Mouse (Mus musculus) kidney, postnatal 25 days (tissue): Measurements from ENCODE around the gene Zfp131.

Experiments used
- DNase-seq, 2 experiments: peaks; one replicate each; pipeline ENCODE4 v3.0.0; 2021; ENCODE audit warnings: mixed read lengths in 2 of 2

Gene Zfp131

DNA sequence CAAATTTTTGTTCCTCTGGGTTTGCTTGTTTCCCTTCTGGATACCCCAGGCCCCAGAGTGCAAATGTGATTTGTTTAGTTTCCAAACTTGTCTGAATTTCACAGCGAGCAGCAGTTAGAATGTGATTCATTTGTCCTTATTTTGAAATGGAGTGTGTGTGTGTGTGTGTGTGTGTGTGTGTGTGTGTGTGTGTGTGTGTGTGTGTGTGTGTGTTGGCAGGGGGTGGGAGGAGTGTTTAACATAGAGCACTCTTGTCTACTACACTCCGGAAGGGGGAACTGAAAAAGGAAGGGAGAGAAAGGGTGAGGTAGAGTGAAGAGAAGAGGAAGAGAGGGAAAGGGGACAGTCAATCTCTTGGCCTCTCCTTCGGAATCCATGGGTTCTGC is 36.1 kb downstream of the Zfp131 start:
- no peak for DNase-seq

DNA sequence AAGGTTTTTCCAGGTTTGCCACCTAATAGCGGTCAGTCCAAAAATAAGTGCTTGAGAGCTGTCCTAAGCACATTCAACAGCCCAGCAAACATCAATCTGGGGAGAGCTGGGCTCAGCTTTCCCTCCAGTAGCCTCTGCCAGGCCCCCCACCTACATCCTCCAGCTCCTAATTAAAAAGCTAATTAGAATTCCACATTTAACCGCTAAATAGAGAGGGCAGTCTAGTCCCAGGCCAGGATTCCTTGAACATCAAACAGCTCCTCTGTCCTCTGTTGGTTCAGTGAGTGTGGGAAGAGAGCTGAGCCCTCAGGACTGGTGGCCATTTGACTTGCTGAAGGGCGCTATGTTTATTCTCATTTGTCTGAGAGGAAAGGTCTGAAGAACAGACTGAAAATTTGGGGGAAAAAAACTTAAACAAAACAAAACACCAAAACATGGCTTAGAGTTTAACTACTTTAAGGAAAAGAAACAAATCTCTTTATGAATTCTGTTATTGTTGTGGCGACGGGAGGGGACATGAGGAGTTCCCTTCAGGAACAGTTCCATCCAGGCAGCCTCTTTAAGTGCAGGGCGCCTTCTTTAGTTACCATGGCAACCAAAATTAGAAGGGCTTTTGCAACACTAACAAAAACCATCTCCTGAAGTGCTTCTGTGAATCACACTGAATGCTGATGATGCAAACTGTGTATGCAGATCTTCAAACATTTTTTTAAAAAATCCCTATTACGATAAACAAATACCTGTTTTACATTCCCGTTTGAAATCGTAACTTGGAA is 36.6 kb downstream of the Zfp131 start:
- DNase-seq = no peak

DNA sequence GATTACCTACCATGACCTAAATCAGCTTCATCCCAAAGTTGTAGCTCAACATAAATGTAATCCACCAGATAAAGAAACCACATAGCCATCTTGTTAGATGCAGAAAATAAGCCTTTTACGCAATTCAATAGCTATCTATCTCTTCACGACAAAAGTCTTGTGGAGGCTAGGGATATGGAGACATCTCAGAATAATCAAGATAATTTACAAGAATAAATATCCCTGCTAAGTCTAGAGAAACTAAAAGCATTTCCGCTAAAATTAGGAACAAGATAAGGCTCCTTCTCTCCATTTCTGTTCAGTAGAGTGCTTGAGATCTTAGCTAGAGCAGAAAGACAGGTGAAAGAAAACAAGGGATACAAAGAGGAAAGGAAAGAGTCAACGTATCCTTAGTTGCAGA is 43.8 kb downstream of the Zfp131 start:
- DNase-seq = no peak

DNA sequence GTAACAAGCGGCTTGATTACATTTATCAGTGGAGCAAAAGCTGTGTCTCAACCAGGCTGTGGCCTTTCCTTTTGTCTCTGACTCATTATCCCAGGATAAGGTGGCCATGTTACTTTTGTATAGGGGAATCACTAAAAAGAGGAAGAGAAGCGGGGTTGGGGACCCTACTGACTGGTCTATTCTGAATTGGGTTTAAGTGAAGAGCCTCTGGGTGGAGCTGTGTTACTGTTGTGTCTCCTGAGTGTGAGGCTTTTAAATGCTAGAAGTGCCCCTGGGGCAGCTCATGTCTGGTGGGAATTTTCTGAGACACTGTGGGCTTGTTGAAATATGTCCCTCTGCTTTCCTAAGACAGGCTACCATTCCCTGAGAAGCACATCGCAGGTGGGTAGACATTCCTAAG is 47.2 kb downstream of the Zfp131 start:
- no peak for DNase-seq

DNA sequence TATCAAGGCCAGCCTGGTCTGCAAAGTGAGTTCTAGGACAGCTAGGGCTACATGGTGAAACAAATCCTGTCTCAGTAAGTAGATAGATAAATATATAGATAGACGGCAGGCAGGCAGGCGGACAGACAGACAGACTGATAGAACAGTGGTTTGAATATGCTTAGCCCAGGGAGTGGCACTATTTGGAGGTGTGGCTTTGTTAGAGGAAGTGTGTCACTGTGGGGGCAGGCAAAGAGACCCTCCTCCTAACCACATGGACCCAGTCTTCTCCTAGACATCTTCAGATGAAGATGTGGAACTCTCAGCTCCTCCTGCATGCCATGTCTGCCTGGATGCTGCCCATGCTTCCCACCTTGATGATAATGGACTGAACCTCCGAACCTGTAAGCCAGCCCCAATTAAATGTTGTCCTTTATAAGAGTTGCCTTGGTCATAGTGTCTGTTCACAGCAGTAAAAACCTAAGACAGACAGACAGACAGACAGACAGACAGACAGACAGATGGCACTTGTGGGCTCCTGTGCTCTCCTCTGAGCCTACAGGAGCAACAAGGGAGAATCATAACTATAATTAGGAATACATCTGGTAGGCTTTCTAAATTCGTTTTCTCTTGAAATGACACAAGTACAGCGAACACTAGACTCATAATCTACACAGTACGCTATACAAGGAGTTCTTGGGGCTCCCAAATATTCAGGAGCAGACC is 47.8 kb downstream of the Zfp131 start:
- DNase-seq = no peak

DNA sequence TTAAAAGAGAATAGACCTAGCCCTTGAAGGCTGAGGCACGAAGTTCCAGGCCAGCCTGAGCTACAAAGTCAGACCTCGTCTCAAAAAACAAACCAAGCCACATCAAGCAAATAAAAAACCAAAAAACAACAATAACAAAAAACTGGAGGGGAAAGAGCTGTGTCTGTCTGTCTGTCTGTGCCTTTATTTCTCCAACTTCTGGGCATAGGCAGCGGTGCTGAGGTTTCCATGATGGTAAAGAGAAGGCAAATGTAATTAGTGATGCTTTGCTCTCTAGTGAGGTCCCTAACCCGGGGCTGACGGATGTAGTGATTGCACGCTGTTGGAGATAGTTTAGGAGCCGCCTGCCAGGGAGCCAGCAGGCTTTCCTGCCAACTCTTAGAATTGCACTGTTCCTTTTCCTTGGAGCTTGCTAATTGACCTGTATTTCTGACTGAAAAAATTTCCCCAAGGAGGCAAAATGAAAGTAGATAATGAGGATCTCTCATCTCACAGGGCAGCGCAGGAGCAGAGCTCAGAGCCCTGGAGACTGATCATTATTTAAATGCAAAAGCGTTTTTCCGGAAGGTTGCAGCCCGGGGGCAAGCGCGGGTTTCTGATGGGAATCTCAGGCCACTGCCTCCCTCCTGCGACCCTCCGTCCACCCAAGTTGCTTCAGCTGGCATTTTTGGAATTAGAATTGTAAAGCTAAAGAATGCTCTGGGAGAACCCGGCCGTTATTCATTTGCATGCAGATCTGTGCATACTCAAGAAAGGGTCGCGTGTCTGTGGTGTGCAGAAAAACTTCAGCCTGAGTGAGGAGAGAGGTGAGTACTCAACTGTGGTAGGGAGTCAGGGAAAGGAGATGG is 49.1 kb downstream of the Zfp131 start:
- no peak for DNase-seq

DNA sequence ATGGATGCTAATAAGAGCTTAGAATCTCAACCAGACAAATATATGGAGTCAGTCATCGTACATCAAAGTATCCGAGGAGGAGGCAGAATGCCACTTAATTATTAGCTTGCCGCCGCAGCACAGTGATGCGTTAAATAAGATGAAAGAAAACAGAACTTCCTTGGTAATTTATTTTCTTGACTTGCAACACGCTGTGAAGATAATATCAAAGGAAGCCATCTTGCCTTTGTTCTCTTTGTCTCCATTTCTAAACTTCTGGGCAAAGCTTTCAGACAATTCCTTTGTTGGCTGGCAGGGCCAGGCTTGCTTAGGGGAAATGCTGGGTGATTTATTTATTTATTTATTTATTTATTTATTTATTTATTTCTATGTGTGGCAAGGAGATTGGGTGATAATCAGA is 59.2 kb downstream of the Zfp131 start:
- no peak for DNase-seq

DNA sequence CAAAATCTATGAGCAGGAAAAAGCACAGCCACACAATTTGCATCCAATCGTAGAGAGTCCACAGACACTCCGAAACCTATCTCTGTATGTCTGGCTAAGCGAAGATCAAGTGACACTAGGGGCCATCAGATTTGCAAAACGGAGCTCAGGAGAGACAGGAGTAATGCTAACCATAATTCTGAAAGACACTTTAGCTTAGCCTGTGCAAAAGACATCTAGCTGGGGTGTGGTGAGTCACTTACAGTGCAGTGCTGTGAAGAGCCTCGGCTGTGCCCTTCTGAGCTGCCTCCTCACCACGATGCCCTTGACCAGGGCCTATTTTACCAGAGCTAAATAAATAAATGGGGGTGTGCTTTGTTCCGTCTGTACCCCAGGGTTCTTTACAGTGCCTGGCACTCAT is 61.3 kb downstream of the Zfp131 start:
- DNase-seq = no peak

DNA sequence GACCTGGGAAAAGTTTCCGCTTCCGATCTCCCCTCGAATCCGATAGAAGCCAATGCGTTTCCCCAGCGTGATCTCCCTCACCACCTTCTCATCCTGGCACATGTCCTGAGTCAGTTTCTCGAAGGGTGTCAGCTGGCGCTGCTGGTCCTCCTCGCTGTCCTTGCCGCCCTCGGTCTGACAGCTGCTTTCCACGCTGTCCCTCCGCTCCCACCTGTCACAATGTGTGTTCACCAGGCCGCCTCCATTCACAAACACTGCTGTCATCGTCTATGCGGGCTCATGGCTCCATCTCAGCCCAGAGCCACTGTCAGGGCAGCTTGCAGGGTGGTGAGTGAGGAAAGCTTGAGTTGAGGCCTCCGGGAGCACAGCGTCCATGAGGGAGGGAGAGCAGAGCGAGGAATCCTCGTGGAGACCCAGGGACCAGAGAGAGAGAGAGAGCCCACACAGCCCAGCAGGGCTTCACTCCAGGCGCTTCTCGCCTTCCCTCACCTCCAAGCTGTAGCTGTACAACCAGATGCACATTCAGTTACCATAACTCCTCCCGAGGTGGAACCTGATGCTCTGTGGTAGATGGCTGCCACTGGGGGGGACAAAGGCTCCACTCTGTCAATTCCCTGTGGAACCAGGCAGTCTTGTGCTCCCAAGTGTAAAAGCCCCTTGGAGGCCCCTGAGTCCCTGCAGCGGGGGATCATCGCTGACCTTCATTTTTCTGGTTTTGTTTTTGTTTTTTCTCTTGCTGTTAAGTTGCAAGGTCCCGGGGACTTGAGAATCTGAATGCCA is 62.9 kb downstream of the Zfp131 start:
- DNase-seq = no peak

DNA sequence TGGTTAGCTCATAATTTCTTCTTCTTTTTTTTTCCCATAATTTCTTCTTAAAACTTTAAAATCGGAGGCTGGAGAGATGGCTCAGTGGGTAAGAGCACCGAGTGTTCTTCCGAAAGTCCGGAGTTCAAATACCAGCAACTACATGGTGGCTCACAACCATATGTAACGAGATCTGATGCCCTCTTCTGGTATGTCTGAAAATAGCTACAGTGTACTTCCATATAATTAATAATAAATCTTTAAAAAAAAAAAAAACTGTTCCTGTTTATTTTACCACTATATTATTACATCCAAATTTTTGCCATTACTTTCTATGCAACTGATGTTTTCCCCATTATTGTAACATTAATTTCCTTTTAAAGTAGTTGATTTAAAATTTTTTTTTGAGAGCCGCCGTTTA is 66.1 kb downstream of the Zfp131 start:
- no peak for DNase-seq

DNA sequence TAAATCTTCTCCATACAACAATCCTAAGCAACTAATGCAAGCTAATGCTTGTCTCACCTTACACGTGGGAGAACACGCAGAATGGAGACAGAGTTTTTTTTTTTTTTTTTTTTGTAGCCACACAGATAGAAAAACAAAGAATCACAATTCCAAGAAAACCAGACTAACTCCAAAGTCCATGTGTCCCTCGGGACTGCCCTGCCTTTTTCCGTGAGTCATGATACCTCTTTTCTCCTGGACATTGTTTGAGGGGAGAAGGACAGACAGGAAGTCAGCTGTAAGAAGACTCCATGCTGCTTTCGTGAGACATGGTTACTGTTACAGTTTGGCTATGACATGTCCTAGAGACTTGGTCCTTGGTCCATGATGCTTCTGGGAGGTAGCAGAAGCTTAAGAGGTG is 67.3 kb downstream of the Zfp131 start:
- no peak for DNase-seq

DNA sequence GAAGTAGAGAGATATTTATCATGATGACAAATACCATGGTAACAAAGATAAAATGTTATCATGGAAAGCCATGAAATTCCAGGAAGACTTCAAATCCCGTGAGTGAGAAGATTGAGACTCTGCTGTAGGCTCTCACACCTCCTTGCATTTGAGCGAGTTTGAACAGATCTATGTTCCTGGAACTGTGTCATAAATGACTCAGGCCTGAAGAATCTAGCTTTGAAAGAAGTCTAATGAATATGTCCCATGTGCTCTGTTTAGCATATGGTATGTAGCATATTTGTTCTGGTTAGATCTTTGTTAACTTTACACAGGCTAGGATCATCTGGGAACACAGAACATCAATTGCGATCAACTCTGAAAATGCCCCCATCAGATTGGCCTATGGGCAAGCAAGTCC is 68.2 kb downstream of the Zfp131 start:
- DNase-seq = no peak

DNA sequence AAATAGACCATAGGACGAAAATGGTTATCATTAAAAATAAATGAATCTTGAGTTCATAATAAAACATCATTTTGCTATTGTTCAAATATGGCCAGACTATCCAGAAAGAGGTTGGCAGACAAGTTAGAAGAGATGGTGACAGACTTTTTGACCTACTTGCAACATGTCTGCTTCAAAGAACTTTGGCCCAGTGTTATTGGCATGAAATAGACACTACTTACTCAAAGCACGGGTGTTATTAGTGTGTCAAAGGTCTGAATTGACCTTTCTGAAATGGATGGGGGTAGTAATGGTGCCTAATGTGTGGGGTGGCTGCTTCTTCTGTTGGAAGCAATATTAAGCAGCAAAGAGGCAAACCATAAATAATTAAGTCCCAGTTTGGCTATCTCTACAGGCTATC is 74.6 kb downstream of the Zfp131 start:
- no peak for DNase-seq
